17 mouse cellular contexts compared by ENCODE assay signal in the genomic region with DNA sequence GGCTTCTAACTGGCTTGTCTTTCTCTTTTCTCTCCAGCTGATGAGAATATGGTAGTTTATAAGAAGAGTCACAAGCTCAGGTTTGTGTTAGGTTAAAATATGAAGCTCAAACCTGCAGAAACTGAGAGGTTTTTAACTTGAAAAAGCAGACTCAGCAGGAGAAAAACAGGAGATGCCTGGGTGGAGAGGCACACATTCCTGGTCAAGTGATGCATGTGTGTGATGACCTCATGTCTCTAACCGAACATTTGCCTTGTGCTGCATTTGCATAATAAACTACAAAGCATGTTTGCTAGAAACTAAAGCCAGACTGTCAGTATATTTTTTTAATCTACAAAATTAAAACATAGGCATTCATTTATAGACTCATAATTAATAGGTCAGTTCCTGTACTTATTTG.
"Had no signal": no experiment of that assay in that cellular context is flagged by ENCODE, and none has a peak within 500 bp of the region (broad histone marks: within the 10 kb centered on the region; RNA-seq: fewer than 3 reads in every experiment).

No protein-coding gene starts in this region.

- H3K36me3 ChIP-seq: midbrain, embryonic 10.5 days; midbrain, embryonic 12.5 days; neural tube, embryonic 13.5 days; neural tube, embryonic 15.5 days; stomach, embryonic 15.5 days had no signal

- H3K4me2 ChIP-seq: lung, embryonic 14.5 days; midbrain, embryonic 12.5 days; neural tube, embryonic 13.5 days; neural tube, embryonic 15.5 days; stomach, embryonic 15.5 days had no signal

- H3K27ac ChIP-seq: midbrain, embryonic 10.5 days; midbrain, embryonic 12.5 days; neural tube, embryonic 13.5 days; neural tube, embryonic 15.5 days; stomach, embryonic 15.5 days; stomach, postnatal 0 days had no signal

- ATAC-seq: midbrain, embryonic 16.5 days had no signal

- DNase-seq: lung, adult 18-20 months; lung, embryonic 14.5 days; lung, postnatal 10 days; lung, postnatal 4 days; midbrain, embryonic 14.5 days; right cerebral cortex, postnatal 14 days; thymus, adult 2 months; thymus, postnatal 25 days; thymus, postnatal 4 days had no signal

- H3K4me3 ChIP-seq: midbrain, embryonic 10.5 days; midbrain, embryonic 12.5 days; myocyte; neural tube, embryonic 13.5 days; neural tube, embryonic 15.5 days; stomach, embryonic 15.5 days had no signal

- H3K9ac ChIP-seq: lung, embryonic 14.5 days; midbrain, embryonic 12.5 days; neural tube, embryonic 13.5 days; neural tube, embryonic 15.5 days; stomach, embryonic 15.5 days had no signal

- H3K9me3 ChIP-seq: midbrain, embryonic 10.5 days; midbrain, embryonic 12.5 days; neural tube, embryonic 13.5 days; neural tube, embryonic 15.5 days; stomach, embryonic 15.5 days had no signal

- H3K4me1 ChIP-seq: midbrain, embryonic 10.5 days; midbrain, embryonic 12.5 days; neural tube, embryonic 13.5 days; neural tube, embryonic 15.5 days; stomach, embryonic 15.5 days had no signal

- H3K27me3 ChIP-seq: midbrain, embryonic 12.5 days; neural tube, embryonic 13.5 days; neural tube, embryonic 15.5 days; stomach, embryonic 15.5 days had no signal
